Mouse (Mus musculus) layer of hippocampus, adult 8-10 months (tissue): ENCODE data around the gene Kcns1. TPM values are rescaled to one million over a fixed set of nuclear protein-coding genes. Genes with fewer than 3 reads are reported as not detected.
A peak's percentile ranks its signal among the peaks of the same experiment; 100 is the strongest.
"Not testable (repeated sequence)": the region's sequence is repeated elsewhere in the genome, so short reads cannot be mapped to it uniquely, and the experiment has no call there.

Experiments used
- DNase-seq, 2 experiments: peaks; one replicate each; pipeline ENCODE4 v3.0.0; 2022; ENCODE audit warnings: low spot score in 2 of 2
- total RNA-seq, 4 experiments: library from RNA; stranded (reverse); gene quantifications; 2 replicates each; pipeline ENCODE4 v1.2.4; 2022

Gene Kcns1
- total RNA-seq, result 1 to 10 TPM; 5.3 to 7.8 (median 6.2) TPM

DNA sequence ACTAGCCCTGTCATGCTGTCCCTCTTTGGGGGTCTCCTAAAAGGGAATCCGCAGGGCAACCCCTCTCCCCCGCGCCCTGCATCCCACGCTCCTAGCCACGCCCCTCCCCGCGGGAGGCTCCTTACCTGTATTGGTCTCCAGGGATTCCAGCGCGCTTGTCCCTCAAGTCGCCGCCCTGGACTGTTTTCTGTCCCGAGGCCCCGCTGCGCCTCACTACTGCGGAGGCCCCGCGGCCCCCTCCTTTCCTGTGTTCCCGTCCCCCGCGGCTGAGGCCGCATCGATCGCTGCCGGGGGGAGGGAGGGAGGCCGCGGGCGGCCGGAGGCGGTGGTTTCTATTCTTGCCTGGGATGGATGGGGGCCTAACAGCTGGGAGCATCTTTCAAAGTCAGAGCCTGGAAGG lies at the start of gene Kcns1:
Gene Kcns1 (minus strand): TSS at position 212 of the 400 bp plus-strand sequence.
- DNase-seq, result no peak

DNA sequence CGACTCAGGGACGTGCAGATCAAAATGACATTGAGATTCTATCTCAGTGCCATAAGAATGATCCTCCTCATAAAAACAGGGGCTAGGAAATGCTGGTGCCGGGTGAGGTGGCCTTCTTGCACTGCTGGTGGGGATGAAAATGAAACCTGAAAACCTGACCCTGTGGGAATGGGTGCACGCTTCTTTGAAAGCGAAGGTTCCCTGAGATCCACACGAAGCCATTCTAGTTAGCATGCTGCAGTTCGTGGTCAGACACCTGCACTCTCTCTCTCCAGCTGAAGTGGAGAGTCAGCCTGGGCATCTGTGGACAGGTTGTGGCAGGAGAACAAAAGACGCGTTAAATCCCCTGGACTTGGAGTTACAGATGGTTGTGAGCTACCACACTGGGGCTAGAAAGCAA lies 48.4 kb upstream of the Kcns1 start:
- no peak for DNase-seq

DNA sequence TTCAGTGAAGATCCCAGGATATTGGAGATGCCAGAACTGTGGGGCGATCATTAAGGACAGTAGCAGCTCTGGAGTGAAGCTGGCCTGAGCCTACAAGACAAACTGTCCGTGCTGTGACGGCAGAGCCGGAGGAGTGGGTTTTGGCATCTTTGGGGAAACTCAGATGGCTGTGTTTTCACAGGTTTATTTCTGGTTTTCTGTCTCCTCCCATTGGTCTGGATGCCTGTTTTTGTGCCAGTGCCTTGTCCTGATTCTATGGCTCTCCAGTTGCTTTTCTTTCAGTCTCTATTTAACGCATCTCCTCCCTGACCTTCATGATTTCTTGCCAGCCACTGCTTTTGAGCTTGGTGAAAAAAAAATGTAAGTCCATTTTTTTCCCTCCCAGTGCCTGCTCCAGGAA lies 41.8 kb upstream of the Kcns1 start:
- no peak for DNase-seq

DNA sequence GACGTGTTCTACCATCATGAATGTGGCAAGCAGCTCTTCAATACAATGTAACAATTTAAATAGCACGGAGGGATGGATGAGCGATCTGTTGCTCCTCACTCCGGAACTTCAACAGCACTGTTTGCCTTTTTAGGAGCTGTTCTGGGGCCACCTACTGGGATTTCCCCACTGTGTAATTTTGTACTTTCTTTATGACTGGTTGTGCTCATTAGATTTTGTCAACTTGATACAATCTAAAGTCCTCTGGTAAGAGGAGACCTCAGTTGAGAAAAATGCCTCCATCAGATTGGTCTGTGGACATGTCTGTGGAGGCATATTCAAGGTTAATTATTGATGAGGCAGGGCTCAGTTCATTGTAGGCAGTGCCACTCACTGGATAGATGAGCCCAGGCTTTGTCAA lies 40.0 kb upstream of the Kcns1 start:
- no peak for DNase-seq

DNA sequence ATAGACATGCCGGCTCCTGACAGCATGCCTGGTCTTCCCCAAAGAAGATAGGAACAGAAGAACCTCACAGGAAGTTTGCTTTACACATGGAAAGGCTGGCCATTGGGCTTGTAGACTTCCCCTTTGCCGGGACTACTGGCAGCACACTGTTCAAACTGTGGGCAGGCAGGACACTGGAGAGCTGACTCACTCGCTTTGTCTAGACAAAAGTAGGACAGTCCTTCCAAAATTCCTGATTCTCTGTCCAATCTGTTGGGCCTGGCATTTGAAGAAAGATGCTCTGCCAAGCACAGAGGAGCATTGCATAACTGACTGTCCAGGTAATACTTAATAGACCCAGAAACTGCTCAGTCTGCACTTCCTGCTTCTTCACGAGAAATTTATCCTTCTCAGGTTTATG lies 35.8 kb upstream of the Kcns1 start:
- DNase-seq, result no peak

GRCm38 (mm10) chr2:164206011-164206410 lies 35.1 kb upstream of the Kcns1 start:
- not testable (repeated sequence) for DNase-seq

DNA sequence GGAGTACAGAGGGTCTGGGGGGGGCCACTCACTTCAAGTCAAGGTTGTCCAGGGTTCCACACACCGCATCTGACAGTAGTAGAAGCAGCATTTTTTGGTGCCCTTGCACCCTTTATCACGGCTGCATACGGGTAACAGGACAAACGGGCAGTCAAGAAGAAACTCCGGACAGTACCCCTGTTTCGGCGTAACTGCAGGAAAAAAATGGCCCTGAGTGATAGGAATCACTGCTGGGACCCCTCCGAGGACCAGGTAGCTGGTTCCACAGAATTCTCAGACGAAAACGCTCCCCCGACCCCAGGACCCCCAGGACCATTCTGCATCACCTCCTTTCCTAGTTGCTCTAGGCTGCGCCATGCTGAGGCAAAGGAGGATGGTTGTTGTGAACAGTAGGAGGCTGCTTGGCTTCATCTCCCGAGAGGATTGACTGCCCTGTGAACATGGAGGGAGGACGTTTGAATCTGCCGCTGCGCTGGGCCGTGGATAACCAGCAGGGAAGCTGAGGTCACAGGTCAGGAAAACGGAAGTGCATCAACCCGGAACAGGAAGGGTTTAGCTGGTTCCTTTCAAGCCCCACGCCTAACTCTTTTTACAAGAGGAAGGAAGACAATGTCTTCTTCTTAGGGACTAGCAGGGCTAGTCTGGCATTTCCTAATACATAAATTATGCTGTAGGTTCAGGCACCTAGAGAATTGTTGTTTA lies 28.9 kb upstream of the Kcns1 start, which contains the start of gene Wfdc15a:
Gene Wfdc15a (minus strand): TSS at position 505 of the 702 bp plus-strand sequence.
- no peak for DNase-seq

DNA sequence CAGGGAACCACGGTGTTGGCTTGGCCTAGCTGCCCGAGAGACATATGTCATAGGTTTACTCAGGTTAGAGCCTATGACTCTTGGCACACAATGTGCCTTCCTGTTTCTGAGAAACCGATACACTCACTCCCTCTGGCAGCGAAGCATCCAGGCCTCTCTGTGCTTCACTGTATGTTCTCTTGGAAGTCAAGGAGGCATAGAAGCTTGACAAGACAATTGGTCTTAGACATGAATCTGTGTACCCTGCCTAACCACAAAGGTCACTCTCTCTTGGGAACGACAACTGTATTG lies 25.7 kb upstream of the Kcns1 start:
- DNase-seq, result no peak

DNA sequence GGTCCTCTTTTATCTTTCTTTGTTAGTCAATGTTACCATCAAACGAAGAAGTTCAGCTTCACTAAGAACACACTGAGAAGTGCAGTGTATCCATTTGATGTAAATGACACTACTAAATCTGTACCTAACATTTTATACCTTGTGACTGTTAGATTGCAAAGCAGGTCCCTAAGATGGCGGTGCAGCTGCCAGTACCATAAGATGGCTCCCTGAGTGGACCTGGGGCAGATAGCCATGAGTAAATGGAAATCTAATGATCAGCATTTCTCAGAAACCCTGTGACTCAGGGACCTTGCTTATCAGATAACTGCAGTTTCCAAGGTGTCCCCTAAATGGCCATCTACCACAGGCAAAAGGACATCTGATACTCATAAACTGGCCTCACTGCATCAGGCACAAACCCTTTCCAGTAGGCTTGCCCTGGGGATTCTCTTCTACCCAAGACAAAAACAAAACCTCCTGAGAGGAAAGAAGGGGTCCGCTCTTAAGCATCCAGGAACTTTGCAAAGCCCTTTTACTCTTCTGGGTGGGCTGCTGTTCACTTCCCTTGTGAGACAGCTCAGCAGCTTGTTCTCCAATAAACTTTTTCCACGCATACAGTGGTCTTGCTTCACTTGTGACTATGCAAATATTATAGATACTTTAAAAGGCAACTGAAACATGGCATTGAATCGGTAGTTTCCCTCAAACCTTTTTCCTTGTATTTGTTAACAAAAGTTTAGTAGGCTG lies 25.2 kb upstream of the Kcns1 start:
- no peak for DNase-seq

DNA sequence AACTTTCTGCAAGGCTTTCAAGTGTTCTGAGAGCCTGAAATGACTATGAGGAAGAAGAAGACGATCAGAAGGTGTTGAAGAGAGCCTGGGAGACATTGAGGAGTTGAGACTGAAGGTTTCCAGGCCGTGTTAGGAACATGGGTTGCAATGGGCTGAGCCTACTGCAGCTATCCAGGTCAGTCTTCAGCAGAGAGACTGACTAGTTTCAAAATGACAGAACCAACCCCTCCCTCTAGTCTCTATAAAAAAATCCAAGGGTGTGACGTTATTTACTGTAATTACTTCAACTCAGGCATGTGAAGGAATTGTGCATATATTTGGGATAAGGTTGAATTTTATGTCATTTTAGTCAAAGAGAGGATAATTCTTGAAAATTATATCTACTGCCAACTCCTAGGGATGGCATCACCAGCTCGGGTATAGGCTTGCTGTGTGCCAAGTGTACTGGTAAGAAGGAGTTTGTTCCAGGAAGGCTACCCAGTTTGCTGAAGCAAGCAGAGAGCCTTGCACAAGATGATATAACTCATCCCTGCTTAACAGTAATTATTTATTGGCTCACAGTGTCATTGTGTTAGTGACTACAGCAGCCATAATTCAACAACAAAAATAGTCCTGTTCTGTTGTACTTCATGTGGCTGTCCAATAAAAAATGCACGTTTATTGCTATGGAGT lies 24.2 kb upstream of the Kcns1 start:
- no peak for DNase-seq

DNA sequence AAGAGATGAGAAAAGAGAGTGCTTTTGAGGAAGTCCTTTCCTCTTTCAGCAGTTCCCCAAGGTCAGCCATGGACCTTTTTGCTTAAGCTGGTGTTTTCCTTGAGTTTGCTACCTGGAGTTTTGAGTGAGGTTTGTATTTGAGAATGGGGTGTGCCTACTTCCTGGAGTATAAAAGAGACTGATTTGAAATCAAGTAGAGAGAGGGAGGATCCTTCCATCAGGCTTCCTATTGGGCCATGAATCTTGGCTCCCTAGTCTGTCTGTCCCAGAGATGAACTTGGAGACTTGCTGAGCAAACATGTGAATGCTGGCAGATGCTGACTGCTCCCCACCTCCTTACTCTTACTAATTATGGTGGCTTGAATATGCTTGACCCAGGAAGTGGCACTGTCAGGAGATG lies 21.4 kb upstream of the Kcns1 start:
- DNase-seq, result no peak

GRCm38 (mm10) chr2:164190576-164190975 lies 19.7 kb upstream of the Kcns1 start, which contains the start of gene Wfdc12:
Gene Wfdc12, minus strand, starts transcription at chr2:164190608.
- no peak for DNase-seq

- no peak for DNase-seq
These were observed 17.8 kb upstream of the Kcns1 start for GRCm38 (mm10) chr2:164188722-164189121.

GRCm38 (mm10) chr2:164184145-164184719 lies 13.3 kb upstream of the Kcns1 start:
- DNase-seq, result no peak

GRCm38 (mm10) chr2:164183340-164183739 lies 12.4 kb upstream of the Kcns1 start:
- no peak for DNase-seq

DNA sequence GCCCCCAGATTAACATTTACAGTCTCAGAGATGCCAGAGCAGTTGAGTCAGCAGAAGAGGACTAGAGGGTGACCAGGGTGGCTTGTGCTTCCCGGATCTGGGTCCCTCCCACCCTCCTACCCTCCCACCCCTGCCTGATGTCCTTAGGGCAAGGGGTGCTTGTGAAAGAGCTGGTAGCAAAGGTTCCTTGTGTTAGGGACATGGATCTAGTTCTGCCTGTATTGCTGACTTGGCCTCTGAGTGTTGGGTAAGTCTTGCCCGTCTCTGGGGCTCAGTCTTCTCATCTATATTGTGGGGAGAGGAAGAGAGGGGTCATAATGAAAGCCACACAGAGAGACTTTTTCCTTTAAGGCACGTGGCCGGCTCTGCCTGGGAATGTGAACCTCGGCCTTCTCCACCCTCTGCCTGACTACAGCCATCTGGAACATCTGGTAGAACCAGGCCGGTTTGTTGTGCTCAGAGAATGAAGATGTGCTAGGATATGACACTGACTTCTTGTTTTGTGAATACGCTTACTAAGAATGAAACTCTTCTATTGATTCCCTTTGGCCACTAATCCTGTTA lies 11.9 kb upstream of the Kcns1 start, which contains the start of gene Wfdc5:
Gene Wfdc5 (minus strand): TSS at position 51 of the 564 bp plus-strand sequence.
- DNase-seq, result no peak

- DNase-seq, result no peak
These were observed 9.9 kb upstream of the Kcns1 start for GRCm38 (mm10) chr2:164180770-164181169.

- peak in 1 of 2 experiments; percentile 22 for DNase-seq
These were observed 9.2 kb upstream of the Kcns1 start for GRCm38 (mm10) chr2:164180124-164180523.

DNA sequence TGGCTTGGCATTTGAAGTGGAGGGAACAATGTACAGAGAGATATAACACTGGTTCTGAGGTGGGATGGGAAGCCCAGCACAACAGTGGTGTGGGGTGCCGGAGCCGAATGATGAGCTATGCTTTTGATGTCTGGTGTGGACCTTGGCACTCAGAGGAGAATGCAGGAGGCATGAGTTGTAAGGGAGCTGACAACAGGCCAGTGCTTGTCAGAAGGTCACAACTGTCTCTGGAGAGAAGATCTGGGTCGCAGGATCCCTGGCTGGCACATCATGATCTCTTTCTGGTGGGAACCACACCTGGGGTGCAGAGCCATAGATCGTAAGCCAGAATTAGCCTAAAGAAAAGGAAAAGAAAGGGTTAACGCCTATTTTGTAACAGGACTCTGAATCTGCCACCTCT lies 6.9 kb upstream of the Kcns1 start:
- no peak for DNase-seq

- DNase-seq, result no peak
These were observed 4.9 kb upstream of the Kcns1 start for GRCm38 (mm10) chr2:164175850-164176249.

- DNase-seq, result peak; percentile 73
These were observed 3.9 kb upstream of the Kcns1 start for GRCm38 (mm10) chr2:164174649-164175395.
